Mouse (Mus musculus): Measurements from ENCODE around the gene Ppm1f. TPM values are rescaled to one million over a fixed set of nuclear protein-coding genes. Genes with fewer than 3 reads are reported as not detected.
A peak's percentile ranks its signal among the peaks of the same experiment; 100 is the strongest.
"Not testable (repeated sequence)": the region's sequence is repeated elsewhere in the genome, so short reads cannot be mapped to it uniquely, and the experiment has no call there.

Ppm1f gene
- polyA plus RNA-seq, 1 experiment from 2014 or later, result 19.8 TPM

- DNase-seq (ENCODE audit: low spot score), result peak; percentile 83
Measured at GRCm38 (mm10) chr16:16911641-16912597, 15.7 kb downstream of the Ppm1f start.

GRCm38 (mm10) chr16:16913440-16913839 lies 17.2 kb downstream of the Ppm1f start:
- DNase-seq (ENCODE audit: low spot score), result no peak

- DNase-seq (ENCODE audit: low spot score), result no peak
Measured at GRCm38 (mm10) chr16:16918441-16919117, 22.3 kb downstream of the Ppm1f start.

- DNase-seq (ENCODE audit: low spot score), result no peak
Measured at GRCm38 (mm10) chr16:16921021-16921435, 24.8 kb downstream of the Ppm1f start.

- DNase-seq (ENCODE audit: low spot score), result no peak
Measured at GRCm38 (mm10) chr16:16924481-16924880, 28.2 kb downstream of the Ppm1f start.

GRCm38 (mm10) chr16:16926536-16926935 lies 30.3 kb downstream of the Ppm1f start:
- no peak for DNase-seq (ENCODE audit: low spot score)

- DNase-seq (ENCODE audit: low spot score), result not testable (repeated sequence)
Measured at GRCm38 (mm10) chr16:16928908-16929307, 32.6 kb downstream of the Ppm1f start.

- DNase-seq (ENCODE audit: low spot score), result no peak
Measured at GRCm38 (mm10) chr16:16930326-16930725, 34.1 kb downstream of the Ppm1f start.

GRCm38 (mm10) chr16:16930810-16931296 lies 34.6 kb downstream of the Ppm1f start:
- no peak for DNase-seq (ENCODE audit: low spot score)

- no peak for DNase-seq (ENCODE audit: low spot score)
Measured at GRCm38 (mm10) chr16:16939543-16939942, 43.3 kb downstream of the Ppm1f start.

GRCm38 (mm10) chr16:16941078-16941477 lies 44.8 kb downstream of the Ppm1f start:
- DNase-seq (ENCODE audit: low spot score), result no peak

GRCm38 (mm10) chr16:16958575-16958974 lies 62.3 kb downstream of the Ppm1f start:
- DNase-seq (ENCODE audit: low spot score), result no peak

- no peak for DNase-seq (ENCODE audit: low spot score)
Measured at GRCm38 (mm10) chr16:16959907-16960306, 63.6 kb downstream of the Ppm1f start.

GRCm38 (mm10) chr16:16965149-16965548 lies 68.9 kb downstream of the Ppm1f start:
- DNase-seq (ENCODE audit: low spot score), result no peak

- no peak for DNase-seq (ENCODE audit: low spot score)
Measured at GRCm38 (mm10) chr16:16966290-16966689, 70.0 kb downstream of the Ppm1f start.

Other genes with a start within 250 kb of the Ppm1f start
- not detected in 2 replicates for gene Olfr19, start 220.1 kb upstream of the Ppm1f start, polyA plus RNA-seq (2015; fragmentation: Nextera tagmentation; extraction: Ambion mirVana)
- gene Spag6l, start 67.0 kb upstream of the Ppm1f start, polyA plus RNA-seq (2015; fragmentation: Nextera tagmentation; extraction: Ambion mirVana), result 0.29 and 0.62 TPM in 2 replicates
- gene Igll1, start 32.5 kb upstream of the Ppm1f start, polyA plus RNA-seq (2015; fragmentation: Nextera tagmentation; extraction: Ambion mirVana), result 0.62 and 0.64 TPM in 2 replicates
- gene Top3b, start 25.7 kb upstream of the Ppm1f start, polyA plus RNA-seq (2015; fragmentation: Nextera tagmentation; extraction: Ambion mirVana), result 53.2 and 59.6 TPM in 2 replicates
- 6.3 and 7.3 TPM in 2 replicates for gene Vpreb1, start 25.6 kb upstream of the Ppm1f start, polyA plus RNA-seq (2015; fragmentation: Nextera tagmentation; extraction: Ambion mirVana)
- gene Mapk1, start 86.9 kb downstream of the Ppm1f start, polyA plus RNA-seq (2015; fragmentation: Nextera tagmentation; extraction: Ambion mirVana), result 180 and 190 TPM in 2 replicates
- 10.2 and 12.2 TPM in 2 replicates for gene Ypel1, start 173.2 kb downstream of the Ppm1f start, polyA plus RNA-seq (2015; fragmentation: Nextera tagmentation; extraction: Ambion mirVana)
- gene Ppil2, start 214.8 kb downstream of the Ppm1f start, polyA plus RNA-seq (2015; fragmentation: Nextera tagmentation; extraction: Ambion mirVana), result 148 and 150 TPM in 2 replicates
- 56.5 and 61.3 TPM in 2 replicates for gene 2610318N02Rik, start 228.7 kb downstream of the Ppm1f start, polyA plus RNA-seq (2015; fragmentation: Nextera tagmentation; extraction: Ambion mirVana)
- gene Sdf2l1, start 235.9 kb downstream of the Ppm1f start, polyA plus RNA-seq (2015; fragmentation: Nextera tagmentation; extraction: Ambion mirVana), result 74.2 and 113 TPM in 2 replicates
- 17.2 and 18.7 TPM in 2 replicates for gene Ydjc, start 248.2 kb downstream of the Ppm1f start, polyA plus RNA-seq (2015; fragmentation: Nextera tagmentation; extraction: Ambion mirVana)